Mouse (Mus musculus): Measurements from ENCODE around the gene Kcnk13. TPM values are rescaled to one million over a fixed set of nuclear protein-coding genes. Genes with fewer than 3 reads are reported as not detected.

Gene Kcnk13
- total RNA-seq, 1 experiment, result 0.49 TPM

GRCm38 (mm10) chr12:99973659-99974058, 9.4 kb downstream of the Kcnk13 start:
- H3K9ac ChIP-seq (ENCODE audit: insufficient read depth, low read depth, low read length, poor library complexity, severe bottlenecking), result no peak overlapping the region
- DNase-seq (ENCODE audit: low read depth, low spot score), result peak; percentile 54
- H3K36me3 ChIP-seq (ENCODE audit: control insufficient read depth, insufficient read depth, low read length, poor library complexity, severe bottlenecking), result no peaks in the 10 kb centered on the region
- H3K4me1 ChIP-seq (ENCODE audit: control insufficient read depth in 2 of 2, insufficient read depth in 2 of 2, low read length in 2 of 2, poor library complexity in 1 of 2), result no peaks in the 10 kb centered on the region
- H3K27ac ChIP-seq (ENCODE audit: insufficient read depth, low read depth, low read length, poor library complexity, severe bottlenecking), result no peak overlapping the region
- H3K4me3 ChIP-seq (ENCODE audit: insufficient read depth in 1 of 2, low read depth in 1 of 2, low read length in 2 of 2, poor library complexity in 1 of 2, severe bottlenecking in 1 of 2), result no peak overlapping the region
- no peaks in the 10 kb centered on the region for H3K9me3 ChIP-seq (ENCODE audit: control insufficient read depth, insufficient read depth, low read depth, low read length)
- TF ChIP-seq ZC3H11A (IDR thresholded peaks at IDR 0.05; ENCODE audit: borderline replicate concordance, low read depth, low read length) (peak; percentile 74), ZNF384 (IDR thresholded peaks at IDR 0.05; ENCODE audit: low read depth, low read length) (no peak)
- in situ Hi-C loops (cut with MboI; ENCODE audit: low sequenced_read_pairs in 2 of 2, unreplicated experiment in 2 of 2), result loop anchor here (5.0 to 10.0 kb wide), 2 partner anchors 131 to 139 kb away; partner anchors contain the start of gene Psmc1 (in 1 of the 2)

GRCm38 (mm10) chr12:99979541-99979940, 15.2 kb downstream of the Kcnk13 start:
- H3K4me1 ChIP-seq (ENCODE audit: control insufficient read depth in 2 of 2, insufficient read depth in 2 of 2, low read length in 2 of 2, poor library complexity in 1 of 2), result no peaks in the 10 kb centered on the region
- H3K36me3 ChIP-seq (ENCODE audit: control insufficient read depth, insufficient read depth, low read length, poor library complexity, severe bottlenecking), result no peaks in the 10 kb centered on the region
- in situ Hi-C loops (cut with MboI; ENCODE audit: low sequenced_read_pairs in 2 of 2, unreplicated experiment in 2 of 2), result loop anchor here in 1 of 2 experiments (10.0 kb wide), 1 partner anchor 125 kb away; no protein-coding TSS in a partner anchor
- H3K27ac ChIP-seq (ENCODE audit: insufficient read depth, low read depth, low read length, poor library complexity, severe bottlenecking), result no peak overlapping the region
- H3K9me3 ChIP-seq (ENCODE audit: control insufficient read depth, insufficient read depth, low read depth, low read length), result no peaks in the 10 kb centered on the region
- H3K9ac ChIP-seq (ENCODE audit: insufficient read depth, low read depth, low read length, poor library complexity, severe bottlenecking), result no peak overlapping the region
- H3K4me3 ChIP-seq (ENCODE audit: insufficient read depth in 1 of 2, low read depth in 1 of 2, low read length in 2 of 2, poor library complexity in 1 of 2, severe bottlenecking in 1 of 2), result no peak overlapping the region
- no peak for DNase-seq (ENCODE audit: low read depth, low spot score)
- TF ChIP-seq MAFK (IDR thresholded peaks at IDR 0.05; ENCODE audit: insufficient read depth, low read depth, low read length), result no peak
- no peak for TF ChIP-seq ZNF384 (IDR thresholded peaks at IDR 0.05; ENCODE audit: low read depth, low read length)
- no peak for TF ChIP-seq HCFC1 (IDR thresholded peaks at IDR 0.05; ENCODE audit: borderline replicate concordance, insufficient read depth, low read length)
- TF ChIP-seq ZC3H11A (IDR thresholded peaks at IDR 0.05; ENCODE audit: borderline replicate concordance, low read depth, low read length), result no peak
- TF ChIP-seq CHD2 (IDR thresholded peaks at IDR 0.05; ENCODE audit: low read depth, low read length), result no peak

GRCm38 (mm10) chr12:99986797-99987196, 22.5 kb downstream of the Kcnk13 start:
- Histone ChIP-seq H3K27ac (ENCODE audit: insufficient read depth, low read depth, low read length, poor library complexity, severe bottlenecking) (no peak overlapping the region), H3K4me1 (ENCODE audit: control insufficient read depth in 2 of 2, insufficient read depth in 2 of 2, low read length in 2 of 2, poor library complexity in 1 of 2) (no peaks in the 10 kb centered on the region), H3K4me3 (ENCODE audit: insufficient read depth in 1 of 2, low read depth in 1 of 2, low read length in 2 of 2, poor library complexity in 1 of 2, severe bottlenecking in 1 of 2) (no peak overlapping the region), H3K9me3 (ENCODE audit: control insufficient read depth, insufficient read depth, low read depth, low read length) (no peaks in the 10 kb centered on the region), H3K9ac (ENCODE audit: insufficient read depth, low read depth, low read length, poor library complexity, severe bottlenecking) (no peak overlapping the region), H3K36me3 (ENCODE audit: control insufficient read depth, insufficient read depth, low read length, poor library complexity, severe bottlenecking) (no peaks in the 10 kb centered on the region)
- TF ChIP-seq CHD2 (IDR thresholded peaks at IDR 0.05; ENCODE audit: low read depth, low read length), result no peak
- no peak for TF ChIP-seq ZC3H11A (IDR thresholded peaks at IDR 0.05; ENCODE audit: borderline replicate concordance, low read depth, low read length)
- no peak for TF ChIP-seq MAFK (IDR thresholded peaks at IDR 0.05; ENCODE audit: insufficient read depth, low read depth, low read length)
- no peak for TF ChIP-seq HCFC1 (IDR thresholded peaks at IDR 0.05; ENCODE audit: borderline replicate concordance, insufficient read depth, low read length)
- TF ChIP-seq ZNF384 (IDR thresholded peaks at IDR 0.05; ENCODE audit: low read depth, low read length), result no peak
- in situ Hi-C loops (cut with MboI; ENCODE audit: low sequenced_read_pairs in 2 of 2, unreplicated experiment in 2 of 2), result no loop called here
- DNase-seq (ENCODE audit: low read depth, low spot score), result no peak

- no peak overlapping the region for H3K27ac ChIP-seq (ENCODE audit: insufficient read depth, low read depth, low read length, poor library complexity, severe bottlenecking)
- no peaks in the 10 kb centered on the region for H3K36me3 ChIP-seq (ENCODE audit: control insufficient read depth, insufficient read depth, low read length, poor library complexity, severe bottlenecking)
- H3K4me1 ChIP-seq (ENCODE audit: control insufficient read depth in 2 of 2, insufficient read depth in 2 of 2, low read length in 2 of 2, poor library complexity in 1 of 2), result no peaks in the 10 kb centered on the region
- DNase-seq (ENCODE audit: low read depth, low spot score), result no peak
- in situ Hi-C loops (cut with MboI; ENCODE audit: low sequenced_read_pairs in 2 of 2, unreplicated experiment in 2 of 2), result no loop called here
- no peak for TF ChIP-seq HCFC1 (IDR thresholded peaks at IDR 0.05; ENCODE audit: borderline replicate concordance, insufficient read depth, low read length)
- H3K4me3 ChIP-seq (ENCODE audit: insufficient read depth in 1 of 2, low read depth in 1 of 2, low read length in 2 of 2, poor library complexity in 1 of 2, severe bottlenecking in 1 of 2), result no peak overlapping the region
- no peak overlapping the region for H3K9ac ChIP-seq (ENCODE audit: insufficient read depth, low read depth, low read length, poor library complexity, severe bottlenecking)
- no peaks in the 10 kb centered on the region for H3K9me3 ChIP-seq (ENCODE audit: control insufficient read depth, insufficient read depth, low read depth, low read length)
Measured at GRCm38 (mm10) chr12:99988144-99988543, 23.8 kb downstream of the Kcnk13 start.

GRCm38 (mm10) chr12:99992362-99992862, 28.1 kb downstream of the Kcnk13 start:
- in situ Hi-C loops (cut with MboI; ENCODE audit: low sequenced_read_pairs in 2 of 2, unreplicated experiment in 2 of 2), result no loop called here
- H3K36me3 ChIP-seq (ENCODE audit: control insufficient read depth, insufficient read depth, low read length, poor library complexity, severe bottlenecking), result no peaks in the 10 kb centered on the region
- no peaks in the 10 kb centered on the region for H3K9me3 ChIP-seq (ENCODE audit: control insufficient read depth, insufficient read depth, low read depth, low read length)
- no peak overlapping the region for H3K9ac ChIP-seq (ENCODE audit: insufficient read depth, low read depth, low read length, poor library complexity, severe bottlenecking)
- no peak overlapping the region for H3K27ac ChIP-seq (ENCODE audit: insufficient read depth, low read depth, low read length, poor library complexity, severe bottlenecking)
- no peaks in the 10 kb centered on the region for H3K4me1 ChIP-seq (ENCODE audit: control insufficient read depth in 2 of 2, insufficient read depth in 2 of 2, low read length in 2 of 2, poor library complexity in 1 of 2)
- H3K4me3 ChIP-seq (ENCODE audit: insufficient read depth in 1 of 2, low read depth in 1 of 2, low read length in 2 of 2, poor library complexity in 1 of 2, severe bottlenecking in 1 of 2), result no peak overlapping the region
- TF ChIP-seq MAFK (IDR thresholded peaks at IDR 0.05; ENCODE audit: insufficient read depth, low read depth, low read length) (no peak), CHD2 (IDR thresholded peaks at IDR 0.05; ENCODE audit: low read depth, low read length) (no peak), ZC3H11A (IDR thresholded peaks at IDR 0.05; ENCODE audit: borderline replicate concordance, low read depth, low read length) (no peak), HCFC1 (IDR thresholded peaks at IDR 0.05; ENCODE audit: borderline replicate concordance, insufficient read depth, low read length) (no peak), ZNF384 (IDR thresholded peaks at IDR 0.05; ENCODE audit: low read depth, low read length) (no peak)
- no peak for DNase-seq (ENCODE audit: low read depth, low spot score)
